Mouse (Mus musculus) midbrain, postnatal 0 days (tissue): Measurements from ENCODE around the gene Igf2r. TPM values are rescaled to one million over a fixed set of nuclear protein-coding genes. Genes with fewer than 3 reads are reported as not detected.

ENCODE experiments used
- ATAC-seq: fragments of 200-750 bp; cut with Nextera tagmentation; 2 replicates; pipeline ENCODE4 v1.8.0; 2017; ENCODE audit warnings: moderate number of reproducible peaks, mild to moderate bottlenecking, moderate TSS enrichment, moderate library complexity; ENCODE audit not compliant: low FRiP score
- DNase-seq: peaks from one replicate; pipeline ENCODE4 v3.0.0-alpha.2; 2015; ENCODE audit warnings: low spot score
- H3K27ac ChIP-seq: fragments of 300-500 bp; sonication (generic); 2 replicates; pipeline ENCODE4 v1.5.1; 2014; ENCODE audit warnings: low read depth, mild to moderate bottlenecking, low read length, mixed read lengths
- H3K27me3 ChIP-seq: fragments of 300-500 bp; sonication (generic); 2 replicates; pipeline ENCODE4 v1.6.1; 2014; ENCODE audit warnings: low read length, control low read depth, mixed read lengths; ENCODE audit not compliant: insufficient read depth
- H3K36me3 ChIP-seq: fragments of 300-500 bp; sonication (generic); 2 replicates; pipeline ENCODE4 v1.6.1; 2014; ENCODE audit warnings: low read length, control low read depth, mixed read lengths; ENCODE audit not compliant: insufficient read depth
- H3K4me1 ChIP-seq: fragments of 300-500 bp; sonication (generic); 2 replicates; pipeline ENCODE4 v1.6.1; 2014; ENCODE audit warnings: mild to moderate bottlenecking, control low read depth, antibody characterized with exemption, low read length, mixed read lengths; ENCODE audit not compliant: insufficient read depth
- H3K4me2 ChIP-seq: fragments of 300-500 bp; sonication (generic); 2 replicates; pipeline ENCODE4 v1.6.1; 2014; ENCODE audit warnings: low read depth, mild to moderate bottlenecking, low read length, mixed read lengths; ENCODE audit not compliant: poor library complexity, severe bottlenecking
- H3K4me3 ChIP-seq: fragments of 300-500 bp; sonication (generic); 2 replicates; pipeline ENCODE4 v1.5.1; 2014; ENCODE audit warnings: low read depth, mild to moderate bottlenecking, low read length, moderate library complexity
- H3K9ac ChIP-seq: fragments of 300-500 bp; sonication (generic); replicated peaks from 2 replicates; pipeline ENCODE4 v1.6.1; 2014; ENCODE audit warnings: mild to moderate bottlenecking, low read length, moderate library complexity, mixed read lengths; ENCODE audit not compliant: poor library complexity, severe bottlenecking
- H3K9me3 ChIP-seq: fragments of 300-500 bp; sonication (generic); 2 replicates; pipeline ENCODE4 v1.6.1; 2016; ENCODE audit warnings: low read length, control low read depth
- CTCF ChIP-seq: IDR thresholded peaks from 2 replicates; pipeline ENCODE4 v1.5.1; 2016; ENCODE audit warnings: antibody characterized with exemption, mild to moderate bottlenecking
- WGBS: fragments of 180-500 bp; shearing (Covaris S2); extraction: QIAGEN DNeasy Blood & Tissue Kit; methylation state at CpG from one replicate; pipeline ENCODE4 v1.1.7; 2014; 5-methylcytosine and 5-hydroxymethylcytosine counted together
- polyA plus RNA-seq: library from polyadenylated mRNA; unstranded; fragments of >200 nt; fragmentation: Nextera tagmentation; extraction: Ambion mirVana; gene quantifications from 2 replicates; pipeline ENCODE4 v1.2.1, GENCODE M21; 2015
- total RNA-seq: library from RNA; depleted of rRNA; stranded (reverse); fragments of >200 nt; gene quantifications from 2 replicates; pipeline ENCODE4 v1.2.3, GENCODE M21; 2014

Gene Igf2r
- total and polyA plus RNA-seq, 2 experiments from 2014 or later, result 5.4 to 31.7 TPM

DNA sequence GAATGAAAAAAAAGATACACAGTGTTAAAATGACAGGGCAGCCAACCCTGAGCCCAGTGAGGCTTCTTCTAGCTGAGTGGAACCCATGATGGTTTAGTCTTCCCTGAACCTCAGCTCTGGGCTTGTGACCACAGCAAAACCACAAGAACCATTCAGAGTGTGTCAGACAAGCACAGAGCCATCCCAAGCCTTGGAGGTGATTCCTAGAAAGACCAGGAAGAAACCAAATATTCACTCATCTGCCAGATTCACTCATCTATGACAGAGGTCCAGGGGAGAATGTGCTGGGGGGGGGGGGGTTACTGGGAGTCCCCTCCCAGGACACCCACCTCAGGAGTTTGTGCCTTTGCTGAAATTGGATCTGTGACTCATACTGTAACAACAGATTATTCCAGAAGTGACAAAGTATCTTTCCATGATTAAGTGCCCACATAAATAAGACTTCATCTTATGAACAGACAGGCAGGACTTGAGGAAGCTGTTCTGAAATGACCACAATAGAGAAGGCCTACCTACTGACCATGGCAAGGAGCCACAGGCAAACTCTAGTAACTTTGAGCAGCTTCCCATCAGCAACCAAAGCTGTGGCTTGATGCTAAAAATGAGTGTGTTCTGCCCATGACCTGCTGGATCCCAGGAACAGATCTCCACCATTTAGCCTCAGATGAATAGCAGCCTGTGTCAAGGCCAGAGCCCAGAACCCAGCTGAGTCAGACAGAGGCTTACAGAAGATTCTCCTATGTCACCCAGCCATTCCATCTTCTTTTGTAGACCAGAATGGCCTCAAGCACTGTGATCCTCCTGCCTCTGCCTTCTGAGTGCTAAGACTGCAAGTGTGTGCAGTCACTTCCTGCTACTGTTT, 35.4 kb upstream of the Igf2r start:
- Histone ChIP-seq H3K36me3 (no peaks in the 10 kb centered on the region), H3K27ac (no peak overlapping the region), H3K4me1 (no peaks in the 10 kb centered on the region), H3K9ac (no peak overlapping the region), H3K9me3 (no peaks in the 10 kb centered on the region), H3K4me3 (no peak overlapping the region), H3K4me2 (no peak overlapping the region), H3K27me3 (no peaks in the 10 kb centered on the region)
- TF ChIP-seq CTCF, result no peak
- no peak for DNase-seq
- ATAC-seq, result no peak

- H3K27me3 ChIP-seq, result no peaks in the 10 kb centered on the region
- ATAC-seq, result no peak
- no peaks in the 10 kb centered on the region for H3K4me1 ChIP-seq
- H3K4me2 ChIP-seq, result no peak overlapping the region
- H3K36me3 ChIP-seq, result no peaks in the 10 kb centered on the region
- no peaks in the 10 kb centered on the region for H3K9me3 ChIP-seq
- no peak overlapping the region for H3K27ac ChIP-seq
- H3K9ac ChIP-seq, result no peak overlapping the region
- DNase-seq, result no peak
- TF ChIP-seq CTCF, result no peak
- WGBS, result 59% methylated on average over 9 of the region's 9 CpGs
- no peak overlapping the region for H3K4me3 ChIP-seq
Measured at GRCm38 (mm10) chr17:12801861-12802540, 32.5 kb upstream of the Igf2r start.

DNA sequence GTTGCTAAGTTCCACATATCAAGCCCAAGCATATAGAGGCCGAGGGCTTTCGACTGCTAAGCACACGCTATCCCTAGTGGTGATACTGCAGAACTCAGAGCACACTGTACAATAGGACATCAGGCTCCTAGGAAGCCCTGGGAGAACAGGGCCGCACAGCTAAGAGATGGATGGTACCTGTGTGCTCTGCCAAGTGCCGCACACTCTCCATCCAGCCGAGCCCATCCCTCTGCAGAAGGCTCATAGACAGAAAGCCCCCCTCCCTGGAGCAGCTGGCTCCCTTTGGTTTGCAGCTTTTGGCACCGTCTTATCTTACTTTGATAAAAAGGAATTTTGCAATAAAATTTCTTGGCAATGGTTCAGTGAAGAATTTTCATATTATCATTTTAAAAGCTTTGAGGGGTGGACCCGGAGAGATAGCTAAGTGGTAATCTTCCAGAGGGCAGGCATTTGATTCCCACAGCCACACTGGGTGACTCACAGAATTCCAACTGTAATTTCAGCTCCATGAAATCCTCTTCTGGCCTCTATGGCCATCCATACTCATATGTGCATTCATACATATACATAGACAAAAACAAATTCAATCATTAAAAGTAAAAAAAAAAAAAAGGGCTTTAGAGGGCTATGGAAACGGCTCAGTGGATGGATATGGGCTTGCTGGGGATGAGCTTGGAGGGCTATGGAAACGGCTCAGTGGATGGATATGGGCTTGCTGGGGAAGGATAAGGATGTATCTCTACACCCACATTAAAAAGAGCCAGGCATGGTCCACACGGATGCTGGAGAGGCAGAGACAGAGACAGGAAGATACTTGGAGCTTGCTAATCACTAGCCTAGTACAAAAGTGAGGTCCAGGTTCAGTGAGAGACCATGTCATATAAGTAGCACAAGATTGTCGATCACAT, 30.2 kb upstream of the Igf2r start:
- Histone ChIP-seq H3K27me3 (no peaks in the 10 kb centered on the region), H3K27ac (no peak overlapping the region), H3K4me2 (no peak overlapping the region), H3K36me3 (no peaks in the 10 kb centered on the region), H3K9ac (no peak overlapping the region), H3K4me1 (no peaks in the 10 kb centered on the region), H3K4me3 (no peak overlapping the region), H3K9me3 (no peaks in the 10 kb centered on the region)
- DNase-seq (peak; percentile 14), ATAC-seq (no peak)
- WGBS, result 80% methylated on average over 12 of the region's 12 CpGs
- TF ChIP-seq CTCF, result peak; percentile 42; the same call in 1 of the 2 replicates

DNA sequence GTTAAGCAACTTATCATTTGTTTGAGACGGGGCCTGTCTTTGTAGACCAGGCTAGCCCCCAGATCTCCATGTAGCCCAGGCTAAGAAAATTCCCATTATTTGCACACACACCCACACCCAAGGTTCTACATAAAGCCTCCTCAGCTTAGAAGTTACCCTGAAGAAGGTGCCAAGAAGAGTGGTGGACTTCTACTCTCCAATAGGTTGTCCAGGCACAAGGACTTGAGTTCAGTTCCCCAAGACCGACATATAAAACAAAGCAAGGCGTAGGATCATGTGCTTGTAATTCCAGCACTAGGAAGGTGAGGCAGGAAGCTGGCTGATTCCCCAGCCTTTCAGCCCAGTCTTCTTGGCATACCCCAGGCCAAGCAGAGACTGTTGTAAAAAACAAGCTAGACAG, 29.1 kb upstream of the Igf2r start:
- Histone ChIP-seq H3K27ac (no peak overlapping the region), H3K4me3 (no peak overlapping the region), H3K4me2 (no peak overlapping the region), H3K27me3 (no peaks in the 10 kb centered on the region), H3K4me1 (no peaks in the 10 kb centered on the region), H3K9me3 (no peaks in the 10 kb centered on the region), H3K9ac (no peak overlapping the region), H3K36me3 (no peaks in the 10 kb centered on the region)
- 92% methylated on average over 3 of the region's 3 CpGs for WGBS
- TF ChIP-seq CTCF, result no peak
- no peak for DNase-seq
- ATAC-seq, result no peak

DNA sequence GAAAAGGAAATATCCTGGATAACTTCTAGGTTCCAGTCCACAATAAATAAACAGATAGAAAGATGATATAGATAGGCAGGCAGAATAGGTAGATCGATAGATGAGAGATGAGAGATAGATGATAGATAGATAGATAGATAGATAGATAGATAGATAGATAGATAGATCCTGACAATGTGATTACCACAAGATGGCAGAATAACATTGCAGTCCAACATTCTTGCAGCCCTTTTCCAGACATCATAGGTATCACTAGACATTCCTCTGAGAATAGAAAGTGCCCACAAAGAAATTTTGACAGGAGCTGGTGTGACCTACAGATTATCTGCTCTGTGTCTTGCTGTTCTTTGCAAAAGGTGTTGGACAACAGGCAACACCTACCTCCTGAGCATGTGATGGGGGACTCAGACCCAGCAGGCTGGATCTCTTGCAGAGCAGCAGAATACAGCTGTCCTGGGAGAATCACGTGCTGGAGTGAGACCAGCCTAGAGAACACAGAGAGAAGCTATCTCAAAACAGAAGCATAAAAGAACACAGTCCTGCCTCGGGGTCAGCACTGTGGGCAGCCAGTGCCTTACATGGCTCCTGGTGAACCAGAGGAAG, 28.1 kb upstream of the Igf2r start:
- Histone ChIP-seq H3K4me3 (no peak overlapping the region), H3K9me3 (no peaks in the 10 kb centered on the region), H3K36me3 (no peaks in the 10 kb centered on the region), H3K9ac (no peak overlapping the region), H3K27me3 (no peaks in the 10 kb centered on the region), H3K4me1 (no peaks in the 10 kb centered on the region), H3K4me2 (no peak overlapping the region), H3K27ac (no peak overlapping the region)
- 75% methylated on average over 3 of the region's 3 CpGs for WGBS
- TF ChIP-seq CTCF, result peak; percentile 64
- peak; percentile 26 for DNase-seq
- no peak for ATAC-seq
